Mouse (Mus musculus): ENCODE results near the gene Gm17349.

The Gm17349 gene

DNA sequence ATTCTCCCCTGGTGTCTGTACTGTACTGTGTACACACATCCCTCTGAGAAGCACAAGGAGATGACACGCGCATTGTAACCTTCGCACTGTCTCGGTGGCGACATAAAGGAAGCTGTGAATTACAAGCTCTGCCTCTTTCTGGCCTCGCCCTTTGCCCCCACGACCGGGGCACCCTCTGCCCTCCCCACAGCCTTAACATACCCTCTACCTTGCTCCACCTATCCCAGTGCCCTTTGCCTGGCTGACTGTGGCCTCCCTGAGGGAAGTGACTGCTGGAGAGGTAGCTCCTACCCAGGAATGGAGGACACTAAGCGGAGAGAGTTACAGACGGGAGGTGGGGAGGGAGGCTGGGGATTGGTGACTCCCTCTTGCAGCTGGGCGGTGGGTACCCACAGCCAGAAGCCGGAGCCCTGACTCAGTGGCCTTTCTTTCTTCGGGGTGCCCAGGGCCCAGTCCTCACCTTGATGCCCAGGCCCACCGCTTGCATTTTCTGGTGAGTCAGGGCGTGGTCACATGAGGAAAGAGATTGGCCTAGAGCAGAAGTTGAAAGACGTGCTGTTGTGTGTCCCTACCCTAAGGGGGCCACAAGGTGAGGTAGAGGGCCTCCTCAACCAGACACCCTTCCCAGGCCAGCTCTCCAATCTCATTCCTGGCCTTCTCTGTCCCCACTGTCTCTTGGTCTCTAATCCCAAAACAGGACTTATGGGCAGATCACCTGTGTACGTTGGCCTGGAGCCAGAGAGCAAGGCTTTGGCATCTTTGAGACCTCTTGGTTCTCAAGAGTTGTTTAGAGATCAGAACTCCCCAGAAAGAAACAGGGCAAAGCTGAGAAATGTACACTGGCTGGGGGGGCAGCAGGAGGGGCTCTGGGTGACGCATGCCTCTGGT lies 4.8 kb downstream of the Gm17349 start:
- DNase-seq (ENCODE audit: low read depth, low spot score): no peak

DNA sequence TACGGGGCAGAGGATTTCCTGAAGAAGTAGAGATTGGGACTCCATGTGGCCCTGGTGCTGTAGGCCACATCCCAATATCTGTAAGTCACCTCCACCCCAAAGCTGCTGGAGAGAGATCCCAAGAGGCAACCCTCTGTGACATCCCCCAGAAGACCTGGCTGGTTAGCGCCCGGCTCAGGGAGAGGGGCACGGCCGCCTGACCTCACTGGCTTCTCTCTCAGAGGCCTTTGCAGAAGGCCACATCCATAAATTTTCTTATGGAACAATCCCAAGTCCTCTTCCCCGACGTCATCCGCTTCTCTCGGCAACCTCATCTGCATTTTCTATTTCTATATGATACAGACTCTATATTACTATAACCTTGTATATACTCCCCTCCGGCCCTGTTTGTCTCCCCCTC lies 5.6 kb downstream of the Gm17349 start:
- no peak for DNase-seq (ENCODE audit: low read depth, low spot score)

DNA sequence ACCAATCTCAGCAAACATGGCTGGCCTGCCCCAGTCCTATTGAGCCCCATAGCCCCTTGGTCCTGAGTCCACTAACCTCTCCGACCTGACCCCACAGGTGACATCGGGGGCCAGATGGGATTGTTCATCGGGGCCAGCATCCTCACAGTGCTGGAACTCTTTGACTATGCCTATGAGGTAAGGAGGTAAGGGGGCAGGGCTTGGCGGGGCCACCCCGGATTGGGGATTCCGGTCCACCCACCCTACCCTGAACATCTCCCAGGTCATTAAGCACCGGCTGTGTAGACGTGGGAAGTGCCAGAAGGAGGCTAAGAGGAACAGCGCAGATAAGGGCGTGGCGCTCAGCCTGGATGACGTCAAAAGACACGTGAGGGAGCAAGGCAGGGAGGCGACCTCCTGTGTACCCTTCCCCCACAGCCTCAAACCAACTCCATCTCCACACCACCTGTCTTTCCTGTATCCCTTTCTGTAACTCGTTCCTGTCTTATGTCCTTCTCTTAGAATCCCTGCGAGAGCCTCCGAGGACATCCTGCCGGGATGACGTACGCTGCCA lies 6.7 kb downstream of the Gm17349 start:
- DNase-seq (ENCODE audit: low read depth, low spot score): no peak

DNA sequence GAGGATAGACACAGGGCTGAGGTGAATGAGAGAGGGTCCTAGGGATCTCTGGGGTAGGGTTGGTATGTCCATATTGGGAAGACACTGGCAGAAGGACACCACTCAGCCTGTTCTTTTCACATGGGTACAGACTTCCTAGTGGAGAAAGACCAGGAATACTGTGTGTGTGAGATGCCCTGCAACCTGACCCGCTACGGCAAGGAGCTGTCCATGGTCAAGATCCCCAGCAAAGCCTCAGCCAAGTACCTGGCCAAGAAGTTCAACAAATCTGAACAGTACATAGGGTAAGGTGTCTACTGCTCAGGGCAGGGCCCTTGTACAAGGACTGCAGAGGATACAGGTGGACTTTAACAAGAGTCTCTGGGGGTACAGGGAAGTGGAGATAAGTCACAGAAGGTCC lies 8.0 kb downstream of the Gm17349 start:
- DNase-seq (ENCODE audit: low read depth, low spot score): no peak

DNA sequence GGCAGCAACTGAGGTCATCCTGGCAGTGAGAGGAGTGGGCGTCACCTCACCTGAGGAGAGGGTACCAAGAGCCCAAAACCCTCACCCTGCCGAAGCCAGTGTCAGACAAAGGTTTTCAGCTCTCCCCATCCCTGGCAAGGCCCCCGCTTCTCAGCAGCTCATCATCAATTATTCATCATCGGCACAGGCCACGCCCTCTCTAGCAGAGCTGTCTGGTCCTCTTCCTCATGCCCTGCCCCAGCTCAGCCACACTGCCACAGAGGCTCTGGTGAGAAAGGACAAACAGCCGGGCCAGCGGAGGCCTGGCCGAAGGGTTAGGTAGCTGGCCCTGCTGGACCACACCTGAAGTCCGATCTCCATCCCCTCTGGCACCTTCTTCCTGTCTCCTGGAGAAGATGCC lies 13.3 kb downstream of the Gm17349 start:
- DNase-seq (ENCODE audit: low read depth, low spot score): no peak

DNA sequence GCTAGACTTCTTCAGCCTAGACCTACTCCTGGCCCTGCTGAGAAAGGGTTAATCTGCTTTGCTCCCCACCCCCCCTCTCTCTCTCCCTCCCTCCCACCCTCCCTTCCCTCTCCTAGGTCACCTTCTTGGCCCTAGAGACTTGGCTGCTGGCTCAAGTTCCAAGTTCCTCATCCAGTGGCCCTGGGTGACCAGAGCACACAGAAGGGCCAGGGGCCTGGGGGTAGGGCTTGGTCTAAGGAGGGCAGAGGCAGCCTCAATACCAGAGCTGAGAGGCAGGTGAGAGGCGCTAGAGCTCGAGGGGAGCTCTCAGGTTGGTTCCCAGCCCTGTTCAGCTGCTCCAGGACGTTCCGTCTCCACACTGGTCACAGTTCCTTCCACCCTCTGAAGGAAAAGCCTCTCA lies 14.4 kb downstream of the Gm17349 start:
- no peak for DNase-seq (ENCODE audit: low read depth, low spot score)

DNA sequence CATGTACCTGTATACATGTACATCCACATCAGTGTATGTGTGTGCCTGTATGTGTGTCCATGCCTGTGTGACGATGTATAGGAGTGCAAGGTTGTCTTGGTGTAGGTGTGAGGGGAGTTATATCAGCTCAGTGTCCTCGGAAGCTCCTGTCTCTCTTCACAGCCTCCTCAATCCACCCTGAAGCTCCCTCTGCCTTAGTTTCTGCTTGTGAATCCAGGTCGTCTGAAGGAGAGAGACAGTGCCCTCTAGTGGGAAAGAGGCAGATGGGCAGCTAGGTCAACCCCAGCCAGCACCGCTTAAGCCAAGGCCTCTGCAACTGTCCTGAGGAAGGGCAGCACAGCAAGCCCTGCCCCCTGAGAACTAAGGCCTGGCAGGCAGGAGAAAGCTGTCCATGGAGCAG lies 16.6 kb downstream of the Gm17349 start:
- DNase-seq (ENCODE audit: low read depth, low spot score): peak; percentile 53

DNA sequence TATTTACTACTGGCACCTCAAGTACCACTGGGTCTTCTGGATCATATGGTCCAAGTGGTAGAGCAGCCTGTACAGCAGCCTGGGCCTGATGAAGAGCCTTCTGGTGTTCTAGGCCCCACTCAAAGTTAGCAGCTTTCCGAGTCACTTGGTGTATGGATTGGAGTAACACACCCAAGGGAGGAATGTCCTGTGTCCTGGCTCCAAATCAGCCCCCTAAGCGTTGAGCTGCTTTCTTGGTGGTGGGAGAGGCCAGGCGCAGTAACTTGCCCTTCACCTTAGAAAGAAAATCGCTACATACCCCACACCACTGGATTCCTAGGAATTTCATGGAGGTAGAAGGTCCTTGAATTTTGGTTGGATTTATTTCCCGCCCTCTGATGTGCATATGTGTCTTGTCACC lies 21.1 kb downstream of the Gm17349 start:
- DNase-seq (ENCODE audit: low read depth, low spot score): no peak

DNA sequence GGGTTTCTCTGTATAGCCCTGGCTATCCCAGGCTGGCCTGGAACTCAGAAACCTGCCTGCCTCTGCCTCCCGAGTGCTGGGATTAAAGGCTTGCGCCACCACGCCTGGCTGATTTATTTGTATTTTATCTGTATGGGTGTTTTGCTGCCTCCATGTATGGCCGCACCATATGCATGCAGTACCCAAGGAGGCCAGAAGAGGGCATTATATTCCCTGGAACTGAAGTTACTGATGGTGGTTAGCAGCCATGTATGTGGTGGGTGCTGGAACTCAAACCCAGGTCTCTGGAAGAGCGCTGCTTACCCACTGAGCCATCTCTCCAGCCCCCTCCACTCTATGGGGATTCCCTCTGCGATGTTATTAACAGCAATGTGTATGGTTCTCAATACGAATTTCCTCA lies 22.4 kb downstream of the Gm17349 start:
- DNase-seq (ENCODE audit: low read depth, low spot score): no peak

DNA sequence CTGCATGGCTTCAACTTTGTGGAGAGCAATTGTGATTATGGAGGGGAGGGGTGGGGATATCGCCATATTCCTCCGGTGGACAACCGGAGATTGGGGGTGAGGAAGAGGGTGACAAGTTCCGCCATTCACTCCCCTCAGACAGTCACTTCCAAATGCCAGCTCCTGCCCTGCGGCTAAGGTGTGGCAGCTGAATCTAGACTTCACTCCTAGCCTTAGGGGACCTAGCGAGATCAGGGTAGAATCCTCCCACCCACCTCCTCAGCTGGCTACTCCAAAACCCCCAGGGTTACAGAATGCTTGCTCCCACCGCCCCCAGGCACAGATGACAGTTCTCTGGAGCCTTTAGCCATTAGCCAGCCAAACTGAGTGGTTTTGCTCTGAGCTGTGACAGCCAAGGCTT lies 26.3 kb downstream of the Gm17349 start:
- DNase-seq (ENCODE audit: low read depth, low spot score): no peak

DNA sequence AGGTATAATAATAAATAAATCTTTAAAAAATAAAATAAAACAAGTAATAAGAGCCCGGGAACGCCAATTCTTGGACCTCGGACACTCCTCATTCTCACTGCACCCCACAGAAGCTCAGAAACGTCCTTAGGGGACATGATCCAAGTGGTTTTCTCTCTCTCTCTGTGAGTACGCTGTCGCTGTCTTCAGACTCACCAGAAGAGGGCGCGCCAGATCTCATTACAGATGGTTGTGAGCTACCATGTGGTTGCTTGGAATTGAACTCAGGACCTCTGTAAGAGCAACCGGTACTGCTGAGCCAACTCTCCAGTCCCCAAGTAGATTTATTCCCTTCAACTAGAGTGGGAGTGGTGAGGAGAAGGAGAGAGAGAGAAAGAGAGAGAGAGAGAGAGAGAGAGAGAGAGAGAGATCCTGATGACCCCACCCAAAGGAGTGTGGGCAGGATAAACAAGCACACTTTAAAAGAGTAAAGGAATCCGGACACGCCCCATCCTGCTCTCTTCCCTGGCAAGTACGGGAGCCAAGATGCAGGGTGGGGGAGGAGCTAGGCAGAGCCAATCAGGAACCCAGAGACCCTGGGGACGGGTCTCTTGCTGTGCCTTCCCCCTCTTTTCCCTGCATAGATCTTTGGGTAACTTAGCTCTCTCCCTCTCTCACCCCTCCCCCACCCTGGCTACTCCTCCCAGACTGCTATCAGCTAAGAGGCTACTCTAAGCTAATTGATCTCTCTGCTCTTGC lies 27.1 kb downstream of the Gm17349 start:
- no peak for DNase-seq (ENCODE audit: low read depth, low spot score)

DNA sequence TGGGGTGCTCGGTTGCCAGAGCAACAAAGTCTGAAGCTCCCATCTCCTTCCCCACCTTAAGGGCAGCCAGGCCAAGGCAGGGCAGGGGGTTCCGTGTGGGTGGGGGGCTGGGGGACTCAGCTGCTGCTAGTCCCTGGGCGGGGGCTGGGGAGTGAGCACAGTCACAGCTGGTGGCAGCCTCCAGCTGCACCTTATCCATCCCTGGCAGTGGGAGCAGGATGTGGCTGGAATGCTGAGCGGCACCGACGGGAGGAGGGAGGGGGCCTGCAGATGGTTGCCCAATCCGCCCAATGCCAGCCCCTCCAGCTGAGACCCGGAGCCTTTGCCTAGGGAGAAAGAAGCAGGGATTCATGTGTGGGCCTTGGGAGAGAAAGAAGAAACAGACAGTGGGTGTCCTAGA lies 28.2 kb downstream of the Gm17349 start:
- no peak for DNase-seq (ENCODE audit: low read depth, low spot score)

DNA sequence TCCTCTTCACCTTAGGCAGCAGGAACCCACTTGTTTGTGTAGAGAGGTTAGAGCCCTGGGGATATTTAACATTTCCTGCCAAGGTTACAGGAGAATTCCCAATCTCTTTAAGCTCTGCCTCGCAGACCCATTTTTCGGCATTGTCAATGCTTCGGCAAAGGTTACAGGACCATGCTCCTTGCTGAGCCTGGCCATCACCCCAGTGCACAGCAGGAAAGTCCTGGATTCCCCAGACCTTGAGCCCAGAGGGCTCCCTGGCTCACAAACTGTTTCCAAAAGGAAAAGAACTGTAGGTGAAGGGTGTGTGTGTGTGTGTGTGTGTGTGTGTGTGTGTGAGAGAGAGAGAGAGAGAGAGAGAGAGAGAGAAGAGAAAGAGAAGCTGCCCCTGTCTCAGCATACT lies 30.4 kb downstream of the Gm17349 start:
- no peak for DNase-seq (ENCODE audit: low read depth, low spot score)

DNA sequence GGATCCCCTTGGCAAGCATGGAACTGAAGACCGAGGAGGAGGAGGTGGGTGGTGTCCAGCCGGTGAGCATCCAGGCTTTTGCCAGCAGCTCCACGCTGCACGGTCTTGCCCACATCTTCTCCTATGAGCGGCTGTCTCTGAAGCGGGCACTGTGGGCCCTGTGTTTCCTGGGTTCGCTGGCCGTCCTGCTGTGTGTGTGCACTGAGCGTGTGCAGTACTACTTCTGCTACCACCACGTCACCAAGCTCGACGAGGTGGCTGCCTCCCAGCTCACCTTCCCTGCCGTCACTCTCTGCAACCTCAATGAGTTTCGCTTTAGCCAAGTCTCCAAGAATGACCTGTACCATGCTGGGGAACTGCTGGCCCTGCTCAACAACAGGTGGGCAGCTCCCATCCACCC lies 33.5 kb downstream of the Gm17349 start:
- no peak for DNase-seq (ENCODE audit: low read depth, low spot score)

DNA sequence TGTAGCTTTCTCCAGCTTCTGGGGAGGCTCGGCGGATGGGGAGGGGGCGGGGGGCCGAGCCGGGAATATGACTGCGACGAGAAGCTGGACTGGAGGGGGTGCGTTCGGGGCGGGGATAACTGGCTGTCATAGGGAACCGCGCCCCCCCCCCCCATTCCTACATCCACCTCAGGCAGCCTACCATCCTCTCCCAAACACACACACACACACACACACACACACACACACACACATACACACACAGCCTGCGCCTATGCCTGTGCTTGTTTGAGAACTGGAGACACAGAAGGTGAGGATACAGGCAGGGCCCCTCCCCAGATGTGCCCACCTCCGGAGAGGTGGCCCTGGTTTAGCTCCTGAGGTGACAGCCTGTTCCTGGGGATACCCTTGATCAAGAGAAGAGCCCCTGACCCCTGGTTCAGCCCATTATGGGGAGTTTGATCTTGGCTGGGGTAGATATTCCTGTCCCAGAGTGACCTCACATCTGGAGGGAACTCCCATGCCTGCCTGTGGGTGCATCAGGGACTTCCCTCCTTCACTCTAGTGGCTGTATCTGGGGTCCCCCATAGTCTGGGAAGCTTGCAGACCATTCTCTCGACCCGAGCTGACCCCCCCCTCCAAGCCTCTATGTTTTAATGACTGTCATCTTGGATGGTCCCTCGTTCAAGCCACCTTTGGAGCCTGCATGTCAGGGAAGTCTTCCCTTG lies 34.2 kb downstream of the Gm17349 start:
- DNase-seq (ENCODE audit: low read depth, low spot score): no peak

DNA sequence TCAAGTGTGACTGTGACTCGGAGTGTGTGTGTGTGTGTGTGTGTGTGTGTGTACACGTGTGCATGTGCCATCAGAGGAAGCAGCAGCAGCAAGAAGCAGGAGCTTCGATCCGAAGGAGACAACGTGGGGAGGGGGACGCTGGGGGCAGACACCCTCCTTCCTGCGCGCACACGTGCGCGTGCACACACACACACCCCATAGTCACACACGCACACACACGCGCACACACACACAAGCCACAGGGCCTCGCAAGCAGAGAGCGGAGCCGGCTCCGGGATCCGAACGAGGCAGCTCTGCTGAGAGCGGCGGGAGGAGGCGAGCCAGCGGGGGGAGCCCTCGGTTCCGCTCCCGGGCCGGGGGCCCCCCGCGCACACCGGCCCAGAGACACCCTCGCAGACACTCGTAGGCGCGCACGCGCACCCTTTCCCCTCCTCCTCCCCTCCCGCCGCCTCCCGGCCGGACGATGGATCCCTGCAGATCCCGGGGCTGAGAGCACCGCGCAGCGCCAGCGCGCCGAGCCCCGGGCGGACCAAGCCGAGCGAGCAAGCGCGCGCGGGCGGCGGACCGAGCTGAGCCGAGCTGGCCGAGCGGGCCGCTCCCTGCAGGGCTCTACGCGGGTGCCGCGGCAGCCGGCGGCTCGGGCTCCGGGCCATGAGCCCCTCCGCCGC lies 35.0 kb downstream of the Gm17349 start, which contains the start of gene Asic1:
TSS of gene Asic1 (plus strand) at position 215 of the 668 bp plus-strand sequence.
- peak; percentile 22 for DNase-seq (ENCODE audit: low read depth, low spot score)

DNA sequence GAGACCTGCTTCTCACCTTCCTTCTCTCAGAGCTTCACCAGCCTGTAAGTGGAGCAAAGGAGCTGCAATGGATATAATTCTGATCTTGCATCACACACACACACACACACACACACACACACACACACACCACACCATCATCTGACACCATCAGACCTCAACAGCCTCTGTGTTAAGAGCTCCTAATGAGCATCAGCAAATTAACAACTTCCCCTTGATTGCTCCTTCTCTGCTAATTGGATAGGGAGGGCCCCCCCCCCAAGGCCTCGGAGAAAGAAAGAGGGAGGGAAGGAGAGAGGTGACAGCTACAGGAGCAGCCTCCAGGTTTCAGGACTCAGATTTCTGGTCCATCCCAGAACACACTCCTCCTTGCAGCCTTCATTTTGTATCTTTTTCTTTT lies 35.9 kb downstream of the Gm17349 start:
- DNase-seq (ENCODE audit: low read depth, low spot score): no peak

DNA sequence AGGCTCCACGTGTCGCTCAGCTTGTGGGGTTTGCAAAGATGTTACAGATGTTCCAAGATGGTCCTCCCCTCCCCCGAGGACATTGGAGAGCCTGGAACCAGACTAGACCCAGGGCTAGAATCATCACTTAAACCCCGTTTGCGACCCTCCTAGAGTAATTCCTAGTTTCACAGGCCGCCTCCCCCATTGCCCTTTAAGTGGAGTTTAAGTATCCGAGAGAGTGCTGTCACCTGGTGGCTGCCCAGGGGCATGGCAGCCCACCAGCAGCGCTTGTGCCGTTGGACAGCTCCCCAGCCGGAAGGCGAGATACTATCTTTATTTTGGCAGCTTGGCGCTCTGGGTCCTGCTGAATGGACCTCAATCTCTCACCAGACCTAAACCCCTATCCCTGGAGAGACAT lies 36.4 kb downstream of the Gm17349 start:
- peak; percentile 49 for DNase-seq (ENCODE audit: low read depth, low spot score)

DNA sequence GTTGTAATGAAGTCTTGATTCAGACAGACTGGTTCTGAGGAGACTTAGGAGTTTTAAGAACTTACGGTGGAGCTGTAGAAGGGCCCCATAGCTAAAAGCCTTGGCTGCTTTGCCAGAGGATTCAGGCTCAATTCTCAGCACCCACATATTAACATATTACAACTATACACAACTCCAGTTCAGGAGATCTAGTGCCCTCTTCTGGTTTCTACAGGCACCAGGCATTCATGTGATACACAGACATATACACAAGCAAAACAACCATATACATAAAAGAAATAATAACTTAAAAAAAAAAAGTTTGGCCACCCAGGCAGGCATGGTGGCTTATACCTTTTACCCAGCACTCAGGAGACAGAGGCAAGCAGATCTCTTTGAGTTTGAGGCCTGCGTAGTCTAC lies 37.7 kb downstream of the Gm17349 start:
- DNase-seq (ENCODE audit: low read depth, low spot score): no peak

DNA sequence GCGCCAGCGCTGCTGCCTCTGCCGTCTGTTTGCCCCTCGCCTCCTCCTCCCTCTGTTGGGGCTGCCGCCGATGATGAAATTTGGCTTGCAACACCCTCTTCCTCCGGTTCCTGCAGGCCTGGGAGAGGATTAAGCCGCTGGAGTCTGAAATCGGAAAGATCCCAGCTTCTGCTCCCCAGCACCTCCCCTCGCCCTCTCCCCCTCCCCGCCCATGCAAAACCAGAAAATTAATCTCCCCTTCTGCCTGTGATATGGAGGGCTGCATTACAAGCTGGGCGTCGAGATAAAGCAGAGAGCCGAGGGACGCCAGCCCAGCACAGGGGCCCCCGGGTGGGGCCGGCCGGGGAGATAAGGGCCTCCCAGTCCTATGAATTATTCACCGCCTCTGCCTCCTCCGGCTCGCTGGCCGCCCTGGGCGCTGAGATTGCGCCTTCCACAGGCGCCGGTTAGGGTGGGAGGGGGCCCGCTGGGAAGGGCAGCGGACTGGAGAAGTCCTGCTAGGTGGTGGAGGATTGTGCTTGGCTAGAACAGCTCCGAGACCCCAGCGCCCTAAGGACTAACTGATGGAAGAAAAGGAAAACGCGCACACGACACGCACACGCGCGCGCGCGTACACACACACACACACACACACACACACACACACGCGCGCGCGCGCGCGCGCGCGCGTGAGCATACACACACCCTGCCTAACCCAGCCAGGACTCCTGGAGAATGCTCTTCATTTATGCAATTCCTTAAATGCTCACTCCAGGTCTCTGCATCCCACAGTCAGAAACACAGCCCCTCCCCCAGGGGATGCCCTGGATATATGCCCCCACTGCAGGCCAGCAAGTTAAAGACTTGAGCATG lies 40.5 kb downstream of the Gm17349 start:
- peak; percentile 26 for DNase-seq (ENCODE audit: low read depth, low spot score)

Data from skeletal muscle tissue, adult 2 months (tissue).